Mouse (Mus musculus): Measurements from ENCODE around the gene Gtf2a1. TPM values are rescaled to one million over a fixed set of nuclear protein-coding genes. Genes with fewer than 3 reads are reported as not detected.

The Gtf2a1 gene
- polyA plus RNA-seq (2015; fragmentation: Nextera tagmentation; extraction: Ambion mirVana), result 16.6 and 20.0 TPM in 2 replicates

GRCm38 (mm10) chr12:91589847-91590690 is at the start of gene Gtf2a1:
TSS of gene Gtf2a1 (minus strand) at chr12:91590487.

Other genes with a start within 250 kb of the Gtf2a1 start
- 3.2 and 3.9 TPM in 2 replicates for gene Cep128, start 206.1 kb downstream of the Gtf2a1 start, polyA plus RNA-seq (2015; fragmentation: Nextera tagmentation; extraction: Ambion mirVana)
- 0.26 and 0.77 TPM in 2 replicates for gene Tshr, start 205.9 kb downstream of the Gtf2a1 start, polyA plus RNA-seq (2015; fragmentation: Nextera tagmentation; extraction: Ambion mirVana)
- 4.0 and 5.7 TPM in 2 replicates for gene Ston2, start 197.9 kb upstream of the Gtf2a1 start, polyA plus RNA-seq (2015; fragmentation: Nextera tagmentation; extraction: Ambion mirVana)